In genomic region chr2:181520118-181520935, GRCm38 (mm10) we compare ENCODE assay signal across 8 mouse cellular contexts. TPM values are rescaled to one million over a fixed set of nuclear protein-coding genes. Genes with fewer than 3 reads are reported as not detected.
DNase-seq lines count a peak whose midpoint lies in the region; ATAC-seq lines count a peak whose summit lies in the region.

Gene Dnajc5 (plus strand): TSS chr2:181520485.

- H3K4me2 ChIP-seq in hindbrain, embryonic 11.5 days (replicated peaks; ENCODE audit: low read depth, low read length): peak within 1 kb of the TSS; percentile 52

- peak; percentile 97 for DNase-seq in Muller cell, postnatal 12 days (ENCODE audit: inconsistent ontology term)
- peak; percentile 99 for DNase-seq in cerebellum, adult 9-11 months
- peak; percentile 96 to 98 for DNase-seq in frontal cortex, adult 2 months (ENCODE audit: extremely low spot score in 1 of 2, low spot score in 1 of 2)
- DNase-seq in hindbrain, embryonic 11.5 days (ENCODE audit: low spot score): peak; percentile 98
- peak; percentile 96 to 97 for DNase-seq in layer of hippocampus, postnatal 10 days (ENCODE audit: low spot score in 2 of 2)
- DNase-seq in lung, postnatal 10 days: peak; percentile 99
- peak; percentile 98 for DNase-seq in ovary, postnatal 36 days (ENCODE audit: low spot score)
- peak; percentile 98 for DNase-seq in thymus, postnatal 25 days

- H3K9me3 ChIP-seq in hindbrain, embryonic 11.5 days (ENCODE audit: control insufficient read depth, low read length): no peaks in the 10 kb centered on the region

- no peaks in the 10 kb centered on the region for H3K36me3 ChIP-seq in hindbrain, embryonic 11.5 days (ENCODE audit: control insufficient read depth, insufficient read depth, low read length)

- peak within 1 kb of the TSS; percentile 80 for H3K9ac ChIP-seq in hindbrain, embryonic 11.5 days (ENCODE audit: low read depth, low read length)

- peak within 1 kb of the TSS; percentile 96 for H3K27ac ChIP-seq in hindbrain, embryonic 11.5 days (ENCODE audit: low read depth, low read length)

- under 1% methylated on average over 72 of the region's 74 CpGs for WGBS in hindbrain, embryonic 11.5 days

- H3K4me1 ChIP-seq in hindbrain, embryonic 11.5 days (replicated peaks; ENCODE audit: control insufficient read depth, insufficient read depth, low read length): no peaks in the 10 kb centered on the region

- peak; percentile 97 for ATAC-seq in hindbrain, embryonic 11.5 days (ENCODE audit: low FRiP score)

- H3K27me3 ChIP-seq in hindbrain, embryonic 11.5 days (ENCODE audit: control insufficient read depth, insufficient read depth, low read length): no peaks in the 10 kb centered on the region

- peak within 1 kb of the TSS; percentile 67 for H3K4me3 ChIP-seq in hindbrain, embryonic 11.5 days (ENCODE audit: low read depth, low read length)

RNA-seq across cellular contexts. Expression of gene Dnajc5, which starts in this region (rescaled TPM):
- 139 and 171 TPM in 2 replicates for polyA plus RNA-seq in frontal cortex, adult 2 months (2012; rRNA removed)
- 97.1 and 104 TPM in 2 replicates for polyA plus RNA-seq in hindbrain, embryonic 11.5 days (2014; fragmentation: Nextera tagmentation; extraction: Ambion mirVana)
- 100 to 1,000 TPM; 253 to 296 TPM for total RNA-seq in layer of hippocampus, postnatal 10 days (2021)

Comparison
In these comparisons a context has a peak if more than half of its experiments do, and no peak if none do; other contexts are left out.
1. Peak in every context shown above with its lines: DNase-seq, ATAC-seq, H3K4me3 ChIP-seq and H3K27ac ChIP-seq.